Mouse (Mus musculus): ENCODE measurements around the gene Prkca. TPM values are rescaled to one million over a fixed set of nuclear protein-coding genes. Genes with fewer than 3 reads are reported as not detected.

The Prkca gene
- total RNA-seq, 2 experiments from 2014 or later = 211 to 241 TPM

DNA sequence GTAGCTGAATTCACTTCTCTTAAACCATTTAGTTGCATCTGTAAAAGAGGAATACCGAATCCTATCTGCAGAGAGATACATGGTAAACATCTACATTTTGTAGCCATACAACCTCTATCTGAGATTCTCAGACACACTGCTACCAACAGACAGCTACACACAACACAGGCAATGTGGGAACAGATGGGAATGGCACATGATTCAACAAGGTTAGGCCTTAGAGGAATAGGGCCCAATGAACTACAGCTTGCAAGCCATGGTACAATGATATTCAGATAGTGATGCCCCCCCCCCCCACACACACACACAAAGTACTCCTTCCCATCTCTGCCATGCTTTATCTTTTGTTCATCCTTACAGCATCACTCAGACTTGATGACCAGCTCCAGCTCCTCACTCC is 181.1 kb downstream of the Prkca start:
- Histone ChIP-seq H3K4me3 (no peak overlapping the region), H3K27ac (peak overlapping the region; percentile 58)
- TF ChIP-seq CTCF (conservative IDR thresholded peaks at IDR 0.05) = no peak
- no peak for DNase-seq (ENCODE audit: low spot score in 2 of 2)

DNA sequence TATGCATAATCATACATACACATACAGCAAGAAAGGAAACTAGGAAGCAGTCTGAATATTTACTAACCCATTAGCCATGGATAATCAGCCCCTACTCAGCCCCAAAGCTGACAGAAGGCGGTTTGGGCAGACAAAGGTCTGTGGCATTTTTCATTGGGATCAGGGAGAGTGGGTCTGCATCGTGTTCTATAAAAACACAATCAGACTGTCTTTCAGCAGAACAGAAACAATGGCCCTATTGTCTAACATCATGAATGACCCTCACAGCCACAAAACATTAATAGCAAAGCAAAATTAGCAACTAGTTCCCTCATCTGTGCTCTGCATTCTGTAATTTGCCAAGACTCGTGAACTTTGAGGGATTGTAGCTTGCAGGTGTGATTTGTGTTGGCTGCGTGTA is 181.6 kb downstream of the Prkca start:
- no peak for TF ChIP-seq CTCF (conservative IDR thresholded peaks at IDR 0.05)
- H3K27ac ChIP-seq = peak overlapping the region; percentile 58
- H3K4me3 ChIP-seq = no peak overlapping the region
- no peak for DNase-seq (ENCODE audit: low spot score in 2 of 2)

DNA sequence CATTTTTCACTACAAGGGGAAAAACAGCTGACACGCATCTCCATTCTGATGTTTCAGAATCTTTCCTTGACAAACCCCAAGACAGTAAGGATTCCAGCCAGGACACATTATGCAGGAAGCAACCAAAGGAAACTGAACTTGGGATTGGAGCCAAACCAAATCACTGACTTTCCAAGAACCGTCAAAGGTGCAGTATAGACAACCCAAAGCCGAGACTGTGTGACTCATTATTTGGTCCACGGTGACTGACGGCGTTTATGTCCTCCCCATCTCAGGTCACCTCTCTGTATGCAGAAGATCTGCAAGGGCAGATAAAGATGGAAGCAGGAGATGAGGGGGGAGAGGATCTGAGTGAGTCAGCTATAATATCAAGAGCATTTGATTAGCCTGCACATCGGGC is 183.7 kb downstream of the Prkca start:
- TF ChIP-seq CTCF (conservative IDR thresholded peaks at IDR 0.05) = no peak
- H3K4me3 ChIP-seq = no peak overlapping the region
- H3K27ac ChIP-seq = peak overlapping the region; percentile 58; the same call in 1 of the 2 replicates
- DNase-seq (ENCODE audit: low spot score in 2 of 2) = no peak

DNA sequence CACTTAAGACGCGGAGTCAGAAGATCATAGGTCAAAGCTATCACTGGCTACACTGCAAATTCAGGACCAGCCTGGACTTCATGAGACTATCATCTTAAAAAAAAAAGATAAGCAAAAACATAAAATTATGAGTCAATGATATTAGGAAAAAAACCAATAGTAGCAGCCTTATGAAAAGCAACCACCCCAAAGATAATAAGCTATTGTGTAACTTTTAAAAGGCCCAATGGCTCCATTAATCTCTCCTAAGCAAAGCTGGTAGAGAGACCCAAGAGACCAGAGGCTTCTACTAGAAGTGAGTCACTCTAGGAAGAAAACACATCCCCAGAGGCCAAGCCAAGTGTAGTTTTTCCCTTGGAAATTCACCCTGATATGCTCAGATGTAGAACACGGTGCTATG is 185.7 kb downstream of the Prkca start:
- no peak overlapping the region for H3K4me3 ChIP-seq
- TF ChIP-seq CTCF (conservative IDR thresholded peaks at IDR 0.05) = no peak
- DNase-seq (ENCODE audit: low spot score in 2 of 2) = no peak
- no peak overlapping the region for H3K27ac ChIP-seq

DNA sequence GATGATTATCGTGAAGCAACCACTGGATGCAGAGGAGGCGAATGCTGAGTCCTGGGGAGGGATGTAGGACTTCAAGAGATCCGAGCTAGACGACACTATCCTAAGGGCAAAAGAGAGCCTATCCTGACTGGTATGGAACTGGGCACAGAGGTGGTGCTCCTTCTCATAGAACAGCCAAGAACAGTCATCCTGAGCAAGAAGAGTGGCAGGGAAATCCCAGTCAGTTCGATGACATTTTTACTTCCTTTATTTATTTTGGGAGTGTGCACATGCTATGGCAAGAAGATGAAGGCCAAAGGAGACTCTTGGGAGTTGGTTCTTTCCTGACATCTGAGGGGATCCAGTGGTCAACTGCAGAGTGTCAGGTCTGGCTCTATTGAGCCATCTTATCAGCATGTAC is 186.7 kb downstream of the Prkca start:
- no peak for TF ChIP-seq CTCF (conservative IDR thresholded peaks at IDR 0.05)
- Histone ChIP-seq H3K4me3 (no peak overlapping the region), H3K27ac (no peak overlapping the region)
- DNase-seq (ENCODE audit: low spot score in 2 of 2) = no peak

DNA sequence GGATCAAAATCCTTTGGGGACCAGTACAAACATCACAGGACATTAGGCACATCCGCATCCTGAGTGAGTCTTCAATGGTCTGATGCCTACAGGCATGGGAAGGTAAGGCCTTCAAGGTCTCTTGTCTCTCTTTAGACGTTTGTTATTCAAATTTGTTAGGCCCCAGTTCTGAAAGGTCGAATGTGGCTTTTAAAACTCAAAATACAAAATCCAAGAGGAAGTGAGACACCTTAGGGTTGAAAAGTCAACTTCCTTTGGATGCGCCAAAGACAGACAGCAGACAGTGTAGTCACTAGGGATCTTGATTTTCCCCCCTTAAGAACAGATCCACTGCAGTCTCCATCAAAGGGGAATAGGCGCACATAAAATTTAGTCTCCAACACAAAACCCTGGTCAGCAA is 187.6 kb downstream of the Prkca start:
- no peak for DNase-seq (ENCODE audit: low spot score in 2 of 2)
- Histone ChIP-seq H3K4me3 (no peak overlapping the region), H3K27ac (no peak overlapping the region)
- TF ChIP-seq CTCF (conservative IDR thresholded peaks at IDR 0.05) = no peak

DNA sequence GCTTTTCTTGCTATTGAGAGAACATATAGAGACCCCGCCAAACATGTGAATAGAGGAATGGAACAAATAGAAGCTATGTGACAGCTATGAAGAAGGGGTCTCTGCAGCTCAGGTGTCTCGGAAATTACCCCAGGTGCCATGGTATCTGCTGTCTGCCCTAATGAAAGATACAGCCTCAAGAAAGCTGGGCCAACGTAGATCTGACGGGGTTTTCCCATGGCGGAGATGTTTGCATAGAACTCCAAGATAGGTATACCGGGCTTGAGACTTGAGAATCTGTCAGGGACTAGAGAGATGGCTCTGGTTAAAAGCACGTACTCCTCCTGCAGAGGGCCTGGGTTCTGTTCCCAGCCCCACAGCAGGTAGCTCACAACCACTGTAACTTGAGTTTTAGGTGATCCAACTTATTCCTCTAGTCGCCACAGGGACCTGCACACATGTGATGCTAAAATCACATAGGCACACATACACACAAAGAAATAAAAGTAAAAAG is 188.6 kb downstream of the Prkca start:
- no peak overlapping the region for H3K4me3 ChIP-seq
- no peak for DNase-seq (ENCODE audit: low spot score in 2 of 2)

GRCm38 (mm10) chr11:108153997-108154841 is 189.5 kb downstream of the Prkca start:
- no peak for DNase-seq (ENCODE audit: low spot score in 2 of 2)
- TF ChIP-seq CTCF (conservative IDR thresholded peaks at IDR 0.05) = no peak
- no peak overlapping the region for H3K4me3 ChIP-seq
- peak overlapping the region; percentile 61 for H3K27ac ChIP-seq

More for the DNA sequence above, 188.6 kb downstream of the Prkca start:
- TF ChIP-seq CTCF (conservative IDR thresholded peaks at IDR 0.05) = no peak
- H3K27ac ChIP-seq = peak overlapping the region; percentile 61; the same call in 1 of the 2 replicates

DNA sequence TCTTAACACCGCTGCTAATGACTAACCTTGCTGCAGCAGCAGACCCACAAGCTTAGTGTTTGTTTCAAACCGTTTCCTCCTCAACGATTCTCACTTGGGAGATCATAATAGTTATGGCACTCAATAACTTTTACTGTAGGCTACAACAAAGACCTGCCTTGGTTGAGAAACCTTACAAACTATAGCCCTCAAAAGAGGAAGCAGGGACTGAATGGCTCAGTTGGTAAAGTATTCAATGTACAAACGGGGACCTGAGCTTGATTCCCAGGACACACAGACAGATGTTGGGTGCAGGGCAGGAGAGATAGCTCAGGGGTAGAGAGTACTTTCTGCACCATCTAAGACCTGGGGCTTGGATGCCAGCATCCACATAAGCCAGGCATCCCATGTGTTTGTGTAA is 191.1 kb downstream of the Prkca start:
- TF ChIP-seq CTCF (conservative IDR thresholded peaks at IDR 0.05) = no peak
- H3K27ac ChIP-seq = peak overlapping the region; percentile 60
- DNase-seq (ENCODE audit: low spot score in 2 of 2) = no peak
- no peak overlapping the region for H3K4me3 ChIP-seq

DNA sequence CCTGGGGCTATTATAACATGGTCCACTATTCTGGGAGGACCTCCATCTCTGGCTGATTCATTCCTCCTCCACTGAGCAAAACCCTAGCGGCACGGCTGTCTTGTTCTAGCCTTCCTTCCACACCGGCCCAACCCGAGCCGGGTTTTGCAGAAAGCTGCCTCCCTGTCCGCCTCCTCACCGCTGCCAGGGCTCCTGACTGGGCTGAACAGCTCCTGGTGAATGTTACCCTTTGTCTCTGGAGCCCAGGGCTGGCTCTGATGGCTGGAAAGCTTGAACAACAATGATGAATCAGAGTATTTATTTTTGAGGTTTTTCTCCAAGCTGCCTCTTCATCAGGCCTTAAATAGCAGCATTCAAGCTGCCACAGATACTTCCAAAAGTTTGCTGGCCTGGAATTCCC is 193.3 kb downstream of the Prkca start:
- TF ChIP-seq CTCF (conservative IDR thresholded peaks at IDR 0.05) = peak; percentile 27
- peak overlapping the region; percentile 8; the same call in 1 of the 2 replicates for H3K4me3 ChIP-seq
- DNase-seq (ENCODE audit: low spot score in 2 of 2) = peak; percentile 80 to 88
- peak overlapping the region; percentile 93 for H3K27ac ChIP-seq

DNA sequence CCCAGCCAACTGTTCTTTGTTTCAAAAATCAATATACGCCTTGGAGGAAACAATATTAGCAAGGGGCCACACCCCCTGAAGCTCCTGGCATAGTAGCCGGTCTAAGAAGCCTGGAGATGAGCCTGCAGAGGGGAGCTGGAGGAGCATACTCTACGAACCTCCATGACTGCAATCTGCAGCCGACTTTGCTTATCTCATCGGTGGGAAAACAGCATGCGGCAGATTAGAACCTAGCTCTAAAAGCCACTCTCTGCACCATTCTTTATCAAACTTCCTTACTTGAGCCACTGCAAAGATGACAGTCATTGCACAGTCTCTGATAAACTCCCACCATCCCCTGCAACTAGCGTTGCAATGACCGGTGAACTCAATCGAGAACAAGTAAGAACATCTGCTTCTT is 194.5 kb downstream of the Prkca start:
- H3K27ac ChIP-seq = peak overlapping the region; percentile 75
- TF ChIP-seq CTCF (conservative IDR thresholded peaks at IDR 0.05) = no peak
- H3K4me3 ChIP-seq = no peak overlapping the region

DNA sequence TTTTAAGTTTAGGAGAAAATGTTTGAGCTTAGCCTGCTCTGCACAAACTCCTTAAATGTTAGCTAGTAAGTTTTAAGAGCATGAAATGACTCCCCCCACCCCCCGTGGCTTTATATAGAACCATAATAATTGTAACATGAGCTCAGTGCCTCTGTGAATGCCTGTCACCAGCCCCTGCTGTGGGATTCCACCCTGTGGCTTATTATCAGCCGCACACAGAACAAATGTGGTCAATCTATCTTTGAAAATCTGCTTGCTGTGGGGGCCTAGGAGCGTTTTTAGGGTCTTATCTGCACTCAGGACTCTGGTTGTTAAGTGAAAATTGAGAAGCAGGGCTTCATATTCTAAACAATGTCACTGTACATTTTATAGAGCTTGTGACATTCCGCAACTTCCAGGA is 195.2 kb downstream of the Prkca start:
- no peak overlapping the region for H3K4me3 ChIP-seq
- DNase-seq (ENCODE audit: low spot score in 2 of 2) = no peak
- H3K27ac ChIP-seq = peak overlapping the region; percentile 75
- TF ChIP-seq CTCF (conservative IDR thresholded peaks at IDR 0.05) = no peak

More for the DNA sequence above, 194.5 kb downstream of the Prkca start:
- no peak for DNase-seq (ENCODE audit: low spot score in 2 of 2)

GRCm38 (mm10) chr11:108145752-108146496 is 197.8 kb downstream of the Prkca start:
- Histone ChIP-seq H3K4me3 (peak overlapping the region; percentile 13; the same call in 1 of the 2 replicates), H3K27ac (peak overlapping the region; percentile 80)
- no peak for DNase-seq (ENCODE audit: low spot score in 2 of 2)
- TF ChIP-seq CTCF (conservative IDR thresholded peaks at IDR 0.05) = no peak
